Mouse (Mus musculus): ENCODE data around the gene Eif3a. TPM values are rescaled to one million over a fixed set of nuclear protein-coding genes. Genes with fewer than 3 reads are reported as not detected.
A peak's percentile ranks its signal among the peaks of the same experiment; 100 is the strongest.

Eif3a gene
- polyA plus RNA-seq (2012; rRNA removed) (75.3 and 122 TPM in 2 replicates), polyA plus RNA-seq (2014; fragmentation: Nextera tagmentation; extraction: Ambion mirVana) (162 and 163 TPM in 2 replicates)

- H3K4me3 ChIP-seq (replicated peaks; ENCODE audit: low read length), result peak within 1 kb of the TSS; percentile 99
- H3K4me2 ChIP-seq (replicated peaks; ENCODE audit: low read depth, low read length, severe bottlenecking), result peak within 1 kb of the TSS; percentile 49
- DNase-seq (ENCODE audit: low spot score) (peak; percentile 92), ATAC-seq (ENCODE audit: low FRiP score, low read depth) (peak; percentile 95)
- 0 out of 2 replicates have a peak, but pooled peaks cover 3% of the 10 kb centered on the region for H3K36me3 ChIP-seq (ENCODE audit: control insufficient read depth, insufficient read depth, low read length)
- WGBS, result under 1% methylated on average over 52 of the region's 57 CpGs
- H3K9me3 ChIP-seq (ENCODE audit: control insufficient read depth, low read length), result no peaks in the 10 kb centered on the region
- peak within 1 kb of the TSS; percentile 100 for H3K9ac ChIP-seq (ENCODE audit: low read depth, low read length, severe bottlenecking)
- H3K27ac ChIP-seq (replicated peaks; ENCODE audit: low read depth, low read length), result peak within 1 kb of the TSS; percentile 94
- peaks cover 16% of the 10 kb centered on the region for H3K4me1 ChIP-seq (ENCODE audit: control insufficient read depth, insufficient read depth, low read length)
- no peaks in the 10 kb centered on the region for H3K27me3 ChIP-seq (ENCODE audit: control insufficient read depth, insufficient read depth, low read length)
- TF ChIP-seq POLR2A (IDR thresholded peaks at IDR 0.05; ENCODE audit: borderline replicate concordance, extremely low read depth, insufficient read depth, insufficient read length), result peak; percentile 97; the same call in 1 of the 2 replicates
Measured at GRCm38 (mm10) chr19:60790551-60791161, at the start of gene Eif3a. TSS of gene Eif3a (minus strand) at chr19:60790658.

GRCm38 (mm10) chr19:60837747-60838146, 47.3 kb upstream of the Eif3a start:
- H3K9ac ChIP-seq (ENCODE audit: low read depth, low read length, severe bottlenecking), result no peak overlapping the region
- no peak for TF ChIP-seq POLR2A (IDR thresholded peaks at IDR 0.05; ENCODE audit: borderline replicate concordance, extremely low read depth, insufficient read depth, insufficient read length)
- DNase-seq (ENCODE audit: low spot score) (peak; percentile 80), ATAC-seq (ENCODE audit: low FRiP score, low read depth) (no peak)
- H3K9me3 ChIP-seq (ENCODE audit: control insufficient read depth, low read length), result no peaks in the 10 kb centered on the region
- no peaks in the 10 kb centered on the region for H3K27me3 ChIP-seq (ENCODE audit: control insufficient read depth, insufficient read depth, low read length)
- H3K4me3 ChIP-seq (replicated peaks; ENCODE audit: low read length), result no peak overlapping the region
- H3K4me2 ChIP-seq (replicated peaks; ENCODE audit: low read depth, low read length, severe bottlenecking), result no peak overlapping the region
- WGBS, result 84% methylated on average over 1 of the region's 1 CpGs
- H3K27ac ChIP-seq (replicated peaks; ENCODE audit: low read depth, low read length), result no peak overlapping the region
- peaks cover 79% of the 10 kb centered on the region for H3K36me3 ChIP-seq (ENCODE audit: control insufficient read depth, insufficient read depth, low read length)
- H3K4me1 ChIP-seq (ENCODE audit: control insufficient read depth, insufficient read depth, low read length), result no peaks in the 10 kb centered on the region

DNA sequence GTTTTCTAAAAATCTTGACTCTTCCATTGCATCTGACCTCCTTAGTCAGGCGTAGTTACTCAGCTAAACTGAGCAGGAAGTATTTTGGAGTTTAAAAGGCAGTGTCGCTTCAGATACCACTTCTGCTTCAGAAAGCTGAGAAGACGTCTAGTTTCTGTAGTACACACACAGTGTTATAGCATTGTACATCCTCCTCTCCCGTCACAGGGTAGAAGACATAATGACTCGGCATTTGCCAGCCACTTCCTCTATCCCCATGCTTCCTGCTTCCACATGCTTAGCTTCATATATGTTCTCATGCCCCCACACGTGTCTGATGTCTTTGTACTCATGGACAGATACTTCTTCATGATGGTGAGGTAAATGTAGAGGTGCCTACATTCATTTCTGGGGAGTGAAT, 28.2 kb upstream of the Eif3a start:
- H3K27ac ChIP-seq (replicated peaks; ENCODE audit: low read depth, low read length), result no peak overlapping the region
- no peak for DNase-seq (ENCODE audit: low spot score)
- H3K9ac ChIP-seq (ENCODE audit: low read depth, low read length, severe bottlenecking), result no peak overlapping the region
- no peaks in the 10 kb centered on the region for H3K4me1 ChIP-seq (ENCODE audit: control insufficient read depth, insufficient read depth, low read length)
- peaks cover 74% of the 10 kb centered on the region for H3K36me3 ChIP-seq (ENCODE audit: control insufficient read depth, insufficient read depth, low read length)
- no peaks in the 10 kb centered on the region for H3K9me3 ChIP-seq (ENCODE audit: control insufficient read depth, low read length)
- H3K27me3 ChIP-seq (ENCODE audit: control insufficient read depth, insufficient read depth, low read length), result no peaks in the 10 kb centered on the region
- no peak overlapping the region for H3K4me2 ChIP-seq (replicated peaks; ENCODE audit: low read depth, low read length, severe bottlenecking)
- no peak overlapping the region for H3K4me3 ChIP-seq (replicated peaks; ENCODE audit: low read length)
- WGBS, result 88% methylated on average over 6 of the region's 6 CpGs
- ATAC-seq (ENCODE audit: low FRiP score, low read depth), result no peak
- TF ChIP-seq POLR2A (IDR thresholded peaks at IDR 0.05; ENCODE audit: borderline replicate concordance, extremely low read depth, insufficient read depth, insufficient read length), result no peak

- DNase-seq (ENCODE audit: low spot score) (no peak), ATAC-seq (ENCODE audit: low FRiP score, low read depth) (no peak)
- TF ChIP-seq POLR2A (IDR thresholded peaks at IDR 0.05; ENCODE audit: borderline replicate concordance, extremely low read depth, insufficient read depth, insufficient read length), result no peak
- H3K4me3 ChIP-seq (replicated peaks; ENCODE audit: low read length), result no peak overlapping the region
- no peaks in the 10 kb centered on the region for H3K27me3 ChIP-seq (ENCODE audit: control insufficient read depth, insufficient read depth, low read length)
- no peak overlapping the region for H3K9ac ChIP-seq (ENCODE audit: low read depth, low read length, severe bottlenecking)
- H3K36me3 ChIP-seq (ENCODE audit: control insufficient read depth, insufficient read depth, low read length), result peaks cover 30% of the 10 kb centered on the region
- no peak overlapping the region for H3K4me2 ChIP-seq (replicated peaks; ENCODE audit: low read depth, low read length, severe bottlenecking)
- no peaks in the 10 kb centered on the region for H3K9me3 ChIP-seq (ENCODE audit: control insufficient read depth, low read length)
- no peaks in the 10 kb centered on the region for H3K4me1 ChIP-seq (ENCODE audit: control insufficient read depth, insufficient read depth, low read length)
- 93% methylated on average over 6 of the region's 6 CpGs for WGBS
- no peak overlapping the region for H3K27ac ChIP-seq (replicated peaks; ENCODE audit: low read depth, low read length)
Measured at GRCm38 (mm10) chr19:60813133-60813532, 22.7 kb upstream of the Eif3a start.

- Histone ChIP-seq H3K27me3 (ENCODE audit: control insufficient read depth, insufficient read depth, low read length) (no peaks in the 10 kb centered on the region), H3K9ac (ENCODE audit: low read depth, low read length, severe bottlenecking) (peak overlapping the region; percentile 80), H3K9me3 (ENCODE audit: control insufficient read depth, low read length) (no peaks in the 10 kb centered on the region), H3K27ac (replicated peaks; ENCODE audit: low read depth, low read length) (no peak overlapping the region), H3K4me3 (replicated peaks; ENCODE audit: low read length) (peak overlapping the region; percentile 65), H3K4me2 (replicated peaks; ENCODE audit: low read depth, low read length, severe bottlenecking) (peak overlapping the region; percentile 73), H3K4me1 (ENCODE audit: control insufficient read depth, insufficient read depth, low read length) (no peaks in the 10 kb centered on the region), H3K36me3 (ENCODE audit: control insufficient read depth, insufficient read depth, low read length) (peaks cover 24% of the 10 kb centered on the region)
- WGBS, result 17% methylated on average over 10 of the region's 10 CpGs
- TF ChIP-seq POLR2A (IDR thresholded peaks at IDR 0.05; ENCODE audit: borderline replicate concordance, extremely low read depth, insufficient read depth, insufficient read length), result no peak
- DNase-seq (ENCODE audit: low spot score) (no peak), ATAC-seq (ENCODE audit: low FRiP score, low read depth) (no peak)
Measured at GRCm38 (mm10) chr19:60812036-60812389, 21.6 kb upstream of the Eif3a start.

Measured in limb, embryonic 14.5 days (tissue).